Mouse (Mus musculus) G1E (cell line): ENCODE results near the gene Bad.

Experiments
- CTCF ChIP-seq: IDR thresholded peaks from 2 replicates; pipeline ENCODE4 v1.5.1; 2012; ENCODE audit warnings: low read depth, low read length, inconsistent platforms, mixed read lengths
- GATA1 ChIP-seq: IDR thresholded peaks from 2 replicates; pipeline ENCODE4 v1.6.1; 2012; ENCODE audit warnings: borderline replicate concordance, low read length, inconsistent platforms, mixed read lengths
- GATA2 ChIP-seq: IDR thresholded peaks from 2 replicates; pipeline ENCODE4 v1.6.1; 2012; ENCODE audit warnings: low read depth, low read length, inconsistent platforms, borderline replicate concordance
- TAL1 ChIP-seq: conservative IDR thresholded peaks from 2 replicates; pipeline ENCODE4 v1.6.1; 2012; ENCODE audit warnings: low read depth, low read length, inconsistent platforms, mixed read lengths

DNA sequence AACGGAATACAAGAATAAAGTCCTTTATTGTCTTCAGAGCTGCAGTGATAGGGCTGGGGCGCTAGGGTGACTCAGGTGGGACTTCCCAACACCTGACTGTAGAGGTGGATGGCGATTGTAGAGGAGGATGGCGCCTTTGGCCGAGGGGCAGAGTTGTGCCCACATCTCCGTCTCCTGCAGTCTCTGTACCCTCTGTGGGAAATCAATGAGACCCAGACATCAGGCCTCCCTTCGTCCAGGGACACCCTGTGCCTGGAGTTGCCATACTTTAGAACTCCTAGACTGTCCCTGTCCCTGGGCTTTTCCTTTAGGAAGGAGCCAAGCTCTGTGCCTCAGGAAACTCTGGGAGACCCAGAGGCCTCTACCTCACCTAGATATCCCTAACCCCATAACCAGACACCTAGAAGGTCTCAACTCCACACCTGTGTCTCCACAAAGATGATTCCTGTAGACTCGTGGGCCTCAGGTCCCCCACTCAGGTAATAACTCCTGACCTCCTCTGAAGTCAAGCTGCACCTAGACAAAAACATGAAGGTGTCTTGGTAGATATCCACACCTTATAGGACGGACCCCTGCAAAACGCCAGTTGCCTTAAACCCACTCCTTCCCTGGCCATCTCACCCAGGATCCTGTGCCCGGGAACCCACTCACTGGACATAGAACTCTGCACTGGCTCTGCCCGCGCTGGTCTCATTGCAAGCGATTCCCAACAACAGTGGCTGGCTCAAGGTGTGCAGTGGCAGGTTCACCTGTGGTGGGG lies 51.5 kb downstream of the Bad start:
- TF ChIP-seq CTCF, result no peak
- TF ChIP-seq GATA1, result no peak
- no peak for TF ChIP-seq TAL1
- no peak for TF ChIP-seq GATA2
